ENCODE assay signal across 31 mouse cellular contexts in genomic region chr2:164499317-164499716, GRCm38 (mm10). TPM values are rescaled to one million over a fixed set of nuclear protein-coding genes. Genes with fewer than 3 reads are reported as not detected.
DNase-seq lines count a peak whose midpoint lies in the region; ATAC-seq and TF ChIP-seq lines count a peak whose summit lies in the region.
"Had no signal": no experiment of that assay in that cellular context is flagged by ENCODE, and none has a peak within 500 bp of the region (broad histone marks: within the 10 kb centered on the region; RNA-seq: fewer than 3 reads in every experiment).

No protein-coding gene starts in this region.

- WGBS in forebrain, embryonic 16.5 days, result 73% methylated on average over 5 of the region's 5 CpGs

- H3K4me3 ChIP-seq in layer of hippocampus, adult 2 months, result no peak overlapping the region
- H3K4me3 ChIP-seq in forebrain, embryonic 16.5 days (replicated peaks; ENCODE audit: low read length), result no peak overlapping the region
- H3K4me3 ChIP-seq: forebrain, embryonic 15.5 days; heart, embryonic 12.5 days; hindbrain, embryonic 12.5 days; liver, embryonic 15.5 days; midbrain, embryonic 13.5 days; myocyte; stomach, embryonic 15.5 days had no signal

- no peak overlapping the region for H3K9ac ChIP-seq in forebrain, embryonic 16.5 days (replicated peaks; ENCODE audit: low read depth, low read length)
- H3K9ac ChIP-seq: forebrain, embryonic 15.5 days; heart, embryonic 12.5 days; hindbrain, embryonic 12.5 days; liver, embryonic 15.5 days; midbrain, embryonic 13.5 days; stomach, embryonic 15.5 days had no signal

- DNase-seq in CD4-positive, CD25-positive, alpha-beta regulatory T cell, adult 2 months (ENCODE audit: low read depth, low spot score), result peak; percentile 24
- no peak for DNase-seq in layer of hippocampus, adult 2 months (ENCODE audit: low spot score in 2 of 2)
- no peak for DNase-seq in layer of hippocampus, postnatal 25 days (ENCODE audit: extremely low spot score in 1 of 2, low spot score in 1 of 2)
- DNase-seq in thymus, postnatal 4 days, result peak; percentile 26
- DNase-seq in thymus, postnatal 36 days, result no peak
- no peak for DNase-seq in adrenal gland, adult (ENCODE audit: inconsistent age in 2 of 2, low spot score in 1 of 2)
- DNase-seq: adrenal gland, adult 8-10 months; cerebellum, adult 11 months; embryo, embryonic 11 days; heart, postnatal 14 days; kidney, postnatal 10 days; left cerebral cortex, postnatal 4 days; lung, postnatal 10 days; thymus, adult 2 months had no signal

- no peaks in the 10 kb centered on the region for H3K27me3 ChIP-seq in forebrain, embryonic 16.5 days (replicated peaks; ENCODE audit: control insufficient read depth, insufficient read depth, low read length)
- H3K27me3 ChIP-seq: CH12.LX; forebrain, embryonic 15.5 days; heart, embryonic 12.5 days; hindbrain, embryonic 12.5 days; liver, embryonic 15.5 days; midbrain, embryonic 13.5 days; stomach, embryonic 15.5 days had no signal

- peak; percentile 53 for TF ChIP-seq CTCF in layer of hippocampus, adult 2 months (conservative IDR thresholded peaks at IDR 0.05)

- no peak overlapping the region for H3K27ac ChIP-seq in layer of hippocampus, adult 2 months
- no peak overlapping the region for H3K27ac ChIP-seq in forebrain, embryonic 16.5 days (ENCODE audit: low read length)
- H3K27ac ChIP-seq: forebrain, embryonic 15.5 days; hindbrain, embryonic 12.5 days; liver, embryonic 15.5 days; midbrain, embryonic 13.5 days; stomach, embryonic 15.5 days had no signal

- H3K4me1 ChIP-seq in forebrain, embryonic 16.5 days (replicated peaks; ENCODE audit: control insufficient read depth, insufficient read depth, low read length), result peaks cover 10% of the 10 kb centered on the region

- peaks cover 4% of the 10 kb centered on the region; the same call in 1 of the 2 replicates for H3K9me3 ChIP-seq in forebrain, embryonic 16.5 days (ENCODE audit: control insufficient read depth, low read length)
- H3K9me3 ChIP-seq: forebrain, embryonic 15.5 days; liver, embryonic 15.5 days; stomach, embryonic 15.5 days had no signal

- H3K4me2 ChIP-seq in forebrain, embryonic 16.5 days (ENCODE audit: low read length), result no peak overlapping the region
- H3K4me2 ChIP-seq: forebrain, embryonic 15.5 days; heart, embryonic 12.5 days; hindbrain, embryonic 12.5 days; liver, embryonic 15.5 days; midbrain, embryonic 13.5 days; stomach, embryonic 15.5 days had no signal

- H3K36me3 ChIP-seq in forebrain, embryonic 16.5 days (ENCODE audit: control insufficient read depth, insufficient read depth), result peaks cover 28% of the 10 kb centered on the region

- ATAC-seq in CD4-positive, CD25-positive, alpha-beta regulatory T cell, adult 4 months, result no peak
- no peak for ATAC-seq in forebrain, embryonic 16.5 days
- ATAC-seq: forebrain, embryonic 15.5 days; midbrain, embryonic 13.5 days had no signal

RNA-seq across cellular contexts. Expression of gene Pigt, which starts 2.0 kb away (rescaled TPM):
- 10 to 100 TPM; 17.0 to 27.0 TPM for polyA plus RNA-seq in CD4-positive, CD25-positive, alpha-beta regulatory T cell, adult 4 months (2017; shearing (Covaris generic))
- 10 to 100 TPM; 79.3 to 84.1 TPM for total RNA-seq in layer of hippocampus, adult 2 months (2021)
- total RNA-seq in layer of hippocampus, postnatal 25 days (2021), result 10 to 100 TPM; 85.3 to 87.3 TPM
- polyA plus RNA-seq in forebrain, embryonic 16.5 days (2015; fragmentation: Nextera tagmentation; extraction: Ambion mirVana), result 58.6 and 68.3 TPM in 2 replicates

RNA-seq across cellular contexts. Expression of gene Dbndd2, which starts 13.4 kb away (rescaled TPM):
- 1 to 10 TPM; 3.7 to 4.5 TPM for polyA plus RNA-seq in CD4-positive, CD25-positive, alpha-beta regulatory T cell, adult 4 months (2017; shearing (Covaris generic))
- total RNA-seq in layer of hippocampus, adult 2 months (2021), result 100 to 1,000 TPM; 111 to 112 TPM
- 100 to 1,000 TPM; 116 to 118 TPM for total RNA-seq in layer of hippocampus, postnatal 25 days (2021)
- 5.3 and 9.2 TPM in 2 replicates for polyA plus RNA-seq in forebrain, embryonic 16.5 days (2015; fragmentation: Nextera tagmentation; extraction: Ambion mirVana)

RNA-seq across cellular contexts. Expression of gene Trp53tg5, which starts 25.8 kb away (rescaled TPM):
- not detected for polyA plus RNA-seq in CD4-positive, CD25-positive, alpha-beta regulatory T cell, adult 4 months (2017; shearing (Covaris generic))
- total RNA-seq in layer of hippocampus, adult 2 months (2021), result not detected
- total RNA-seq in layer of hippocampus, postnatal 25 days (2021), result not detected
- not detected in 2 replicates for polyA plus RNA-seq in forebrain, embryonic 16.5 days (2015; fragmentation: Nextera tagmentation; extraction: Ambion mirVana)
- total RNA-seq: adrenal gland, adult 8-10 months; CH12.LX; gastrocnemius, postnatal 4 days; heart, postnatal 14 days; layer of hippocampus, adult 18-20 months; left cerebral cortex, postnatal 4 days; megakaryocyte, adult 5-6 weeks had no signal
- polyA plus RNA-seq: embryonic facial prominence, embryonic 14.5 days; forebrain, embryonic 15.5 days; hindbrain, embryonic 12.5 days; intestine, embryonic 14.5 days; liver, embryonic 15.5 days; midbrain, embryonic 13.5 days; myocyte; neural tube, embryonic 14.5 days; spleen, adult 2 months; thymus, adult 2 months had no signal

RNA-seq across cellular contexts. Expression of gene Gm20458, which starts 38.5 kb away (rescaled TPM):
- not detected for polyA plus RNA-seq in CD4-positive, CD25-positive, alpha-beta regulatory T cell, adult 4 months (2017; shearing (Covaris generic))
- 1 to 10 TPM; 6.2 to 6.9 TPM for total RNA-seq in layer of hippocampus, adult 2 months (2021)
- total RNA-seq in layer of hippocampus, postnatal 25 days (2021), result 10 to 100 TPM in 1 of 2 experiments, 1 to 10 TPM in 1; 3.9 to 11.3 TPM
- polyA plus RNA-seq in forebrain, embryonic 16.5 days (2015; fragmentation: Nextera tagmentation; extraction: Ambion mirVana), result 9.8 and 11.4 TPM in 2 replicates
- total RNA-seq: megakaryocyte, adult 5-6 weeks had no signal

RNA-seq across cellular contexts. Expression of gene Sys1, which starts 42.6 kb away (rescaled TPM):
- polyA plus RNA-seq in CD4-positive, CD25-positive, alpha-beta regulatory T cell, adult 4 months (2017; shearing (Covaris generic)), result 10 to 100 TPM in 1 of 2 experiments, 1 to 10 TPM in 1; 8.8 to 15.1 TPM
- 10 to 100 TPM; 40.8 to 41.0 TPM for total RNA-seq in layer of hippocampus, adult 2 months (2021)
- total RNA-seq in layer of hippocampus, postnatal 25 days (2021), result 10 to 100 TPM; 41.0 to 45.2 TPM
- polyA plus RNA-seq in forebrain, embryonic 16.5 days (2015; fragmentation: Nextera tagmentation; extraction: Ambion mirVana), result 69.5 and 76.9 TPM in 2 replicates

Comparison
In these comparisons a context has a peak if more than half of its experiments do, and no peak if none do; other contexts are left out.
1. DNase-seq: peak in CD4-positive, CD25-positive, alpha-beta regulatory T cell, adult 2 months (single experiment) and thymus, postnatal 4 days (single experiment); none in layer of hippocampus, adult 2 months (0 of 2), layer of hippocampus, postnatal 25 days (0 of 2), thymus, postnatal 36 days (0 of 2) and adrenal gland, adult (0 of 2).